Mouse (Mus musculus) forebrain, embryonic 16.5 days (tissue): ENCODE results near the gene Tdp1. TPM values are rescaled to one million over a fixed set of nuclear protein-coding genes. Genes with fewer than 3 reads are reported as not detected.

Experiments used
- ATAC-seq: fragments of 200-750 bp; cut with Nextera tagmentation; 2 replicates; pipeline ENCODE4 v1.8.0; 2017; ENCODE audit warnings: mild to moderate bottlenecking, moderate library complexity
- H3K27ac ChIP-seq: fragments of 300-500 bp; sonication (generic); 2 replicates; pipeline ENCODE4 v1.5.1; 2014; ENCODE audit warnings: low read length, control low read depth
- H3K27me3 ChIP-seq: fragments of 300-500 bp; sonication (generic); replicated peaks from 2 replicates; pipeline ENCODE4 v1.6.1; 2014; ENCODE audit warnings: low read length; ENCODE audit not compliant: control insufficient read depth, insufficient read depth
- H3K36me3 ChIP-seq: fragments of 300-500 bp; sonication (generic); 2 replicates; pipeline ENCODE4 v1.6.1; 2014; ENCODE audit not compliant: control insufficient read depth, insufficient read depth
- H3K4me1 ChIP-seq: fragments of 300-500 bp; sonication (generic); replicated peaks from 2 replicates; pipeline ENCODE4 v1.6.1; 2014; ENCODE audit warnings: low read length; ENCODE audit not compliant: control insufficient read depth, insufficient read depth
- H3K4me2 ChIP-seq: fragments of 300-500 bp; sonication (generic); 2 replicates; pipeline ENCODE4 v1.6.1; 2014; ENCODE audit warnings: mild to moderate bottlenecking, low read length, control low read depth
- H3K4me3 ChIP-seq: fragments of 300-500 bp; sonication (generic); replicated peaks from 2 replicates; pipeline ENCODE4 v1.5.1; 2014; ENCODE audit warnings: mild to moderate bottlenecking, low read length, control low read depth
- H3K9ac ChIP-seq: fragments of 300-500 bp; sonication (generic); replicated peaks from 2 replicates; pipeline ENCODE4 v1.6.1; 2014; ENCODE audit warnings: low read depth, low read length, control low read depth
- H3K9me3 ChIP-seq: fragments of 300-500 bp; sonication (generic); 2 replicates; pipeline ENCODE4 v1.6.1; 2016; ENCODE audit warnings: low read length; ENCODE audit not compliant: control insufficient read depth
- WGBS: fragments of 180-500 bp; shearing (Covaris S2); extraction: QIAGEN DNeasy Blood & Tissue Kit; methylation state at CpG from one replicate; pipeline ENCODE4 v1.1.7; 2014; 5-methylcytosine and 5-hydroxymethylcytosine counted together
- polyA plus RNA-seq: library from polyadenylated mRNA; unstranded; fragments of >200 nt; fragmentation: Nextera tagmentation; extraction: Ambion mirVana; gene quantifications from 2 replicates; pipeline ENCODE4 v1.2.1, GENCODE M21; 2015

Gene Tdp1
- polyA plus RNA-seq, 1 experiment from 2014 or later = 73.7 TPM

DNA sequence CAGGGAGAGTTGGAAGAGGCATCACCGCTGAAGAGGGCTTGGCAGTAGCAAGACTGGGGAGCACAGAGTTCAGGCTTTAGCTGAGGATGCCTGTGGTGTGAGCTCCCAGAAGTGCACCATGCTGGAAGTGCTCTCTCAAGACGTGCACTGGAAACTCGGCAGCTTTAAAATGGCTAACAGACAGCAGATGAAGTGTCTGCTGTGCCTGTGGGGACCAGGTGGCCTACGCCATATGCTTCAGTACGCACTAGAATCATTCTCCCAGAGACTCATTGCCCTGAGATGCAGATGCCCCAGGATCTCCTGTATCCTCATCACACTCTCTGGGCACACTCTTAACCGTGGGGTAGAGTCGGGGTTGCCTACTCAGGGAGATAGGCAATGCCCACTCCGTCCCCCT lies 51.1 kb downstream of the Tdp1 start:
- Histone ChIP-seq H3K4me3 (no peak overlapping the region), H3K4me2 (no peak overlapping the region), H3K9me3 (no peaks in the 10 kb centered on the region), H3K27me3 (no peaks in the 10 kb centered on the region), H3K9ac (no peak overlapping the region), H3K36me3 (no peaks in the 10 kb centered on the region), H3K4me1 (no peaks in the 10 kb centered on the region), H3K27ac (no peak overlapping the region)
- ATAC-seq = no peak
- WGBS = 81% methylated on average over 8 of the region's 8 CpGs

DNA sequence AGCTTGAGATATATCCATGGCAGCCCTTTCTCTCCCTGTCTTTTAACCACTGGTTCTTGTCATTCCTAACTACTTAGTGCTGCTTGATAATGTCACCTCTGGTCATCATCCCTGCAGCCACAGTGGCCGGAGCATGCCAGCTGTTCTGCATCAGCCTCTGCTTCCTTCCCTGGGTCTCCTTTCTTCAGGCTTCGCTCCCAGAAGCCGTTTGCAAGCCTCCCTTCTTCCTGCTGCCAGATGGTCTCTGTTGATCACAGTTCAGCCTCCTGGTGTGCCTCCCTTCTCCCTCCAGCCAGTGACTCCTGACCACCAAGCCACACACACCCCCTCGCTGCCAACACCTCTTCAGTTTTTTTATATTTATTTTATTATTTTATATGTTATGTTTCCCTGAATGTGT lies 54.2 kb downstream of the Tdp1 start:
- no peak for ATAC-seq
- peaks cover 5% of the 10 kb centered on the region for H3K36me3 ChIP-seq
- no peaks in the 10 kb centered on the region for H3K27me3 ChIP-seq
- no peak overlapping the region for H3K4me2 ChIP-seq
- WGBS = 83% methylated on average over 4 of the region's 4 CpGs
- H3K9ac ChIP-seq = no peak overlapping the region
- no peak overlapping the region for H3K27ac ChIP-seq
- no peak overlapping the region for H3K4me3 ChIP-seq
- H3K4me1 ChIP-seq = no peaks in the 10 kb centered on the region
- no peaks in the 10 kb centered on the region for H3K9me3 ChIP-seq

DNA sequence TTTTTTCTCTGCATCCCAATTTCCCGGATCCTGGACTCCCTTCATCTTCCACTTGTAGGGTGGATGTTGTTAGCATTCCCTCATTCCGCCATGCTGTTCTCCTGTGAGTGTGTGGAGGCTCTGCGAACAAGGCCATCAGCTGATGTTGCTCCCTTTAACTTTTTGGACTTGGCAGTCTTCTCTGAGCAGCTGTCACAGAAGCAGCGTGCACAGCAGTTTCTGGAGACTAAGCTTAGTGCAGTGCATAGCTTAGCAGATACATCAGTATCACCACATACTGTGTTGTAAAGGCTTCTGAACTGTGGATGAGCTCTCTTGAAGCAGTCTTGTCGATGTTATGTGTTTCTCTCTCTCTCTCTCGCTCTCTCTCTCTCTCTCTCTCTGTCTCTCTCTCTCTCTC lies 54.9 kb downstream of the Tdp1 start:
- WGBS = 90% methylated on average over 6 of the region's 6 CpGs

DNA sequence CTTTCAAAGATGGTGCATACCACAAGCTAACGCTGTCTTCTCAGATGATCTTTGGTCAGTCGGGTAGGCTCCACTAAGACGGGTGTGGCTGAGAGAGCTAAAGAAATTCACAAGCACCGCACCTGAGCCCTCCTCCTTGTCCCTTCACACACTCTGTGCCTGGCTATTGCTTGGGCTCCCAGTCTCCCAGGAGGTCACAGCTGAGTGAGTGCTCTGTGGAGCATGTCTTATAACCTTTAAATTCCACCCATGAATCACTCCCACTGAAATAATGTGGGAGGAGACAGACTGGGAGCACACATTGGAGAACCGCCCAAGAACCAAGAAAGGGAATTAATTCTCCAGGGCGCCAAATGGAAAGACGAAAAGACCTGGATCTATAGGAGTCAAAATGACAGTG lies 56.4 kb downstream of the Tdp1 start:
- H3K9ac ChIP-seq = no peak overlapping the region
- WGBS = 87% methylated on average over 7 of the region's 7 CpGs
- no peaks in the 10 kb centered on the region for H3K27me3 ChIP-seq
- no peaks in the 10 kb centered on the region for H3K4me1 ChIP-seq
- no peak for ATAC-seq
- no peaks in the 10 kb centered on the region for H3K9me3 ChIP-seq
- H3K4me3 ChIP-seq = no peak overlapping the region
- no peak overlapping the region for H3K4me2 ChIP-seq
- H3K36me3 ChIP-seq = peaks cover 5% of the 10 kb centered on the region
- no peak overlapping the region for H3K27ac ChIP-seq

More for the DNA sequence above, 54.9 kb downstream of the Tdp1 start:
- no peak overlapping the region for H3K4me2 ChIP-seq
- ATAC-seq = no peak
- H3K27ac ChIP-seq = no peak overlapping the region
- no peaks in the 10 kb centered on the region for H3K9me3 ChIP-seq
- H3K4me3 ChIP-seq = no peak overlapping the region
- H3K27me3 ChIP-seq = no peaks in the 10 kb centered on the region
- H3K9ac ChIP-seq = no peak overlapping the region
- H3K36me3 ChIP-seq = peaks cover 5% of the 10 kb centered on the region
- H3K4me1 ChIP-seq = no peaks in the 10 kb centered on the region

DNA sequence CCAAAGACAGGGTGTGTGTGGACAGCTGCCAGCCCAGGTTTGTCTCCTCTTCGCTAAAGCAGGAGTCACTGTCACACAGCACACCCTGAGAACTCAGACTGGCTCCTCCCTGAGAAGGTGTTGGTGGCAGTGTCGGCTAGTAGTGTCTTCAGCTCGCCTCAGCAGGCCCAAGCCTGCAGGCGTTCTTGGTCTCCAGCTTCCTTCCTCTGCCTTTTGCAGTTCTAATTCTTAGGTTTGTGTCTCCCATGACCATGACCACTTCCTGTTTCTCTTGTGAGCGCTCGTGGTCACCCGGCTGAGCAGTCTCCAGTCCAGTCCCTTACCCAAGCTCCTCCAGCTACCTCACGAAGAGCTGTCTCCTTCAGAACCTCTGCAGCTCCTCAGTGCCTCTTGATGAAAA lies 58.1 kb downstream of the Tdp1 start:
- peaks cover 5% of the 10 kb centered on the region for H3K36me3 ChIP-seq
- 88% methylated on average over 8 of the region's 8 CpGs for WGBS
- H3K9me3 ChIP-seq = no peaks in the 10 kb centered on the region
- no peaks in the 10 kb centered on the region for H3K4me1 ChIP-seq
- H3K4me3 ChIP-seq = no peak overlapping the region
- no peak overlapping the region for H3K4me2 ChIP-seq
- H3K27me3 ChIP-seq = no peaks in the 10 kb centered on the region
- no peak overlapping the region for H3K9ac ChIP-seq
- ATAC-seq = no peak
- H3K27ac ChIP-seq = no peak overlapping the region

DNA sequence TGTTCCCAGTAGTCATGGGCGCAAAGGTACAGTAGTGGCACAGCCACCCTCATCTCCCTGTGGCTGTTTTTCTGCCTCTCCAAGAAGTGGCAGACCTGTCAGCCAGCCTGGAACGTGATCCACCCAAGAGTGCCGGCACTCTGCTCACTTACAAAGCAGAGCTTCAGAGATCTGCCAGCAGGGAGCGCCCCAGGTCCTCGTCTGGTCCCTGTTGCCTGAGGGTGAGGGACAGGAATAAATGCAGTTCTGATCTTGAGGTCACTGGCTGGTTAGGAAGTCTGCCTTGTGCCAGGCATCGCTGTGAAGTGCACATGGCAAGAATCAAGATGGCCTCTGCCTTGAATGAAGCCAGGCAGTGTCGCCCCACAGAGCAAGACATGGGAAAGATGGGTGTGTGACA lies 68.6 kb downstream of the Tdp1 start:
- no peaks in the 10 kb centered on the region for H3K9me3 ChIP-seq
- no peak for ATAC-seq
- H3K36me3 ChIP-seq = peaks cover 3% of the 10 kb centered on the region; the same call in 1 of the 2 replicates
- no peak overlapping the region for H3K4me2 ChIP-seq
- no peaks in the 10 kb centered on the region for H3K27me3 ChIP-seq
- H3K9ac ChIP-seq = no peak overlapping the region
- WGBS = 54% methylated on average over 7 of the region's 7 CpGs
- no peak overlapping the region for H3K27ac ChIP-seq
- no peak overlapping the region for H3K4me3 ChIP-seq
- peaks cover 2% of the 10 kb centered on the region; the same call in 1 of the 2 replicates for H3K4me1 ChIP-seq

DNA sequence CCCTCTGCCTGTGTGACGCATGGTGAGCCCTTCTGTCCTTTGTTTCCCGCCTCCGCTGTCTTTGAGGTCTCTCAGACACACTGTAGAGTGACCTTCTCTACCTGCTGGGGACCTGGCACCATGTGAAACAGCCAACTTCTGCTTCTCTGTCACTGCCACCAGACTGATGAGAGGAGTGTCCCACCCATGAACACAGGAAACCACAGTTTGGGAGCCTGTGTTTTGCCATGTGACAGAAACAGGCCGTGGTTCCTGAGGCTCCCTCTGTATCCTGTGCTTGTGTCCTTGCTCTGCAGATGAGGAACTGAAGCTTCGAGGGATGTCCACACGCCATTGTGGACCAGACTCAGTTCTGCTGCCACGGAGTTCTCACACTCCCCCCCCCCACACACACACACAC lies 72.1 kb downstream of the Tdp1 start:
- Histone ChIP-seq H3K36me3 (peaks cover 3% of the 10 kb centered on the region; the same call in 1 of the 2 replicates), H3K27ac (no peak overlapping the region), H3K4me1 (peaks cover 13% of the 10 kb centered on the region), H3K9ac (no peak overlapping the region), H3K4me3 (no peak overlapping the region), H3K27me3 (no peaks in the 10 kb centered on the region), H3K9me3 (no peaks in the 10 kb centered on the region), H3K4me2 (no peak overlapping the region)
- ATAC-seq = no peak
- WGBS = 80% methylated on average over 7 of the region's 7 CpGs

DNA sequence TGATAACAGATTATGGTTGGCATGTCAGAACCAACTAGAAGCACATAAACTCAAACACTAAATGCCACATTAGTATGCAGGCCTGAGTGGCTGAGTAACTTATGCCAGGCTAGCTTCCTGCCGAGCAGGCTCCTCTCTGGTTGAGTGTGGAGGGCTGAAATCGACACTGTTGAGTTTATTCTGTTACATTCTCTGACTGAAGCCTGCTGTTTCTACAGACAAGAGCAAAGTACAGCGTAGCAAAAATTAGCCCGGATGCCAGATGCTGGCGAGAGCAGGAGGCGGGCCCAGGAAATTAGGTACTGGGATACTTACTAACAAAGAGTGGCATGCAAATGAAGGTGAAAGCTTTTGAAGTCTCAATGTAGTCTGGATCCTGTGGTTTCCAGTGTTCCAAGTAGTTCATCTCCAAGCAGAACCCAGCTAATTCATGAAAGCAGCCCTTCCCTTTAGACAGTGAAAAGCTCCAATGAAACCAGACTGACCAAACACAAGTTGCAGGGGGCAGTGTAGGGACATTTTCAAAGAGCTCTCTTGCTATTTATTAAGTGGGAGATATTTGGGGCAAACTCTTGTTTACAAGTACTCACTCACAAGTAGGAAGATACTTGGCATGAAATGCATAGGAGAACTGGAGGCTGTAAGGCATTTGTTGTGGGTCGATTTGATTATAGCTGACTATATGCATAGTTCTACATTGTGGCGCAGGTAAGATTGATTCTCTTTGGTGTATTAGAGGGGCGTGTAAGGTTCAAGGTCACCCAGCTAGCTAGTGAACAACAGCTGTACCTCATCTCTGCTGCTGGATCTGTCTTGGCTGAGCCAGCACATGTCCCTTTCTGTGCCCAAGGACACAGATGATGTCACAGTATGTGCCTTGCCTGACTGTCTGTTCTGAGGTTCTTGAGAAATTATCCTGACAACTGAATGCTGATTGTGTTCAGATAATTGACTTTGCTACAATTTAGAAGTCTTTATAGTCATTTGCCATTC lies 74.0 kb downstream of the Tdp1 start:
- peak; percentile 60 for ATAC-seq
- no peak overlapping the region for H3K4me2 ChIP-seq
- H3K4me1 ChIP-seq = peaks cover 13% of the 10 kb centered on the region
- H3K9ac ChIP-seq = no peak overlapping the region
- no peak overlapping the region for H3K27ac ChIP-seq
- no peaks in the 10 kb centered on the region for H3K27me3 ChIP-seq
- no peaks in the 10 kb centered on the region for H3K9me3 ChIP-seq
- H3K4me3 ChIP-seq = no peak overlapping the region
- no peaks in the 10 kb centered on the region for H3K36me3 ChIP-seq
- WGBS = 36% methylated on average over 9 of the region's 9 CpGs

DNA sequence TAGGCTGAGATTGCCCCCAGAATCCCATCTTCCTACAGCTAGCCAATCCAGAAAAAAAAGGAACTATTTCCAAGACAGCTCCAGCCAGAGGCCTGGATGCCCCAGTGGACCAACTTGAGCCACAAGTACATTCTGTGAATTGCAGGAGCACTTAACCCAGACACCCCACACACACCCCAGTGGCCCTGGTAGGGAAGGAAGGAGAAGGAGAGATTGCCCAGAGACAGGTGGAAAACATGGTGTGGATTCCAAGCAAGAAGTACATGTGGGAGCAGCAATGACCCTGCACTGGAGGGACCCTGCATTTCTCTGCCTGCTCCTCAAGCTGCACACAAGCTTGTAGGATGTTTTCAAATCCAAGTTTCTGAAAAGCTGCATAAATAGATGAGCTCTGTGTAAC lies 75.0 kb downstream of the Tdp1 start:
- H3K27me3 ChIP-seq = peaks cover 7% of the 10 kb centered on the region
- peaks cover 15% of the 10 kb centered on the region for H3K4me1 ChIP-seq
- H3K9me3 ChIP-seq = no peaks in the 10 kb centered on the region
- H3K4me3 ChIP-seq = no peak overlapping the region
- H3K27ac ChIP-seq = no peak overlapping the region
- H3K9ac ChIP-seq = no peak overlapping the region
- no peak overlapping the region for H3K4me2 ChIP-seq
- no peaks in the 10 kb centered on the region for H3K36me3 ChIP-seq
- no peak for ATAC-seq
